Mouse (Mus musculus) layer of hippocampus, postnatal 14 days (tissue): ENCODE measurements at regions not wholly inside any gene's neighbourhood (a gene's known extent, or its start where the extent isn't known, plus 50 kb on each side); places are given as distances from the start of the nearest gene placed in this dataset.

Experiments used
- DNase-seq, 2 experiments: peaks; one replicate each; pipeline ENCODE4 v3.0.0; 2021 to 2022; ENCODE audit warnings: low spot score in 2 of 2, mixed read lengths in 1 of 2

GRCm38 (mm10) chr14:39532689-39533088 is 59.8 kb upstream of the Nrg3 start:
- peak in 1 of 2 experiments; percentile 14 for DNase-seq
